15 mouse cellular contexts compared by ENCODE assay signal in the genomic region with DNA sequence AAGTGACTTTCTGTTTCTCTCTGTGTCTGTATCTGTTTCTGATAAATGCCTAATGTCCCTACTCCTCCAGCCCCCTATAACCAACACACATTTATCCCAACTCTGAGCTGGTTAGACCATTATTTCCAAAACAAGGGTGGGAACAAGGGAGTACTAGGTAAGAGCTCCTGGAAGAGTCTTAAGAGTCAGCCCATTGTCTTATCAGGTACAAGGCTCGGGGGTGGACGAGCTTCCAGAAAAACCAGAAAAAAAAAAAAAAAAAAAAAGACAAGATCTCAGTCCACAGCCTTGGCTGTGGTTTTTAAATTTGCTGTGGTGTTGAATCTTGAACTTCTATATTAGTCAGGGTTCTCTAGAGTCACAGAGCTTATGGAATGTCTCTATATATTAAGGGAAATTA. TPM values are rescaled to one million over a fixed set of nuclear protein-coding genes. Genes with fewer than 3 reads are reported as not detected.
DNase-seq lines count a peak whose midpoint lies in the region; ATAC-seq and TF ChIP-seq lines count a peak whose summit lies in the region.
"Had no signal": no experiment of that assay in that cellular context is flagged by ENCODE, and none has a peak within 500 bp of the region (broad histone marks: within the 10 kb centered on the region; RNA-seq: fewer than 3 reads in every experiment).

No protein-coding gene starts in this region.

- no peaks in the 10 kb centered on the region for H3K9me3 ChIP-seq in heart, embryonic 13.5 days
- no peaks in the 10 kb centered on the region for H3K9me3 ChIP-seq in neural tube, embryonic 12.5 days
- H3K9me3 ChIP-seq in liver, embryonic 15.5 days (replicated peaks), result no peaks in the 10 kb centered on the region
- H3K9me3 ChIP-seq: heart, embryonic 10.5 days had no signal

- no peak overlapping the region for H3K27ac ChIP-seq in heart, embryonic 13.5 days (replicated peaks)
- no peak overlapping the region for H3K27ac ChIP-seq in heart, adult 2 months
- H3K27ac ChIP-seq in neural tube, embryonic 12.5 days, result no peak overlapping the region
- no peak overlapping the region for H3K27ac ChIP-seq in liver, embryonic 15.5 days (replicated peaks)
- H3K27ac ChIP-seq: hindbrain, postnatal 0 days; left cerebral cortex, adult 2 months had no signal

- peaks cover 31% of the 10 kb centered on the region for H3K4me1 ChIP-seq in heart, embryonic 13.5 days
- H3K4me1 ChIP-seq in heart, adult 2 months (ENCODE audit: control insufficient read depth, insufficient read depth, low read length), result peaks cover 7% of the 10 kb centered on the region
- peaks cover 9% of the 10 kb centered on the region; the same call in 1 of the 2 replicates for H3K4me1 ChIP-seq in neural tube, embryonic 12.5 days
- peaks cover 72% of the 10 kb centered on the region for H3K4me1 ChIP-seq in liver, embryonic 15.5 days (replicated peaks)

- no peak for TF ChIP-seq POLR2A in heart, adult 2 months (IDR thresholded peaks at IDR 0.05; ENCODE audit: insufficient read depth, low read depth, low read length)

- no peaks in the 10 kb centered on the region for H3K79me2 ChIP-seq in heart, adult 2 months (replicated peaks; ENCODE audit: control insufficient read depth, insufficient read depth, low read length)

- no peaks in the 10 kb centered on the region for H3K27me3 ChIP-seq in heart, embryonic 13.5 days (replicated peaks)
- no peaks in the 10 kb centered on the region for H3K27me3 ChIP-seq in heart, adult 2 months (ENCODE audit: control insufficient read depth, insufficient read depth, low read length)
- no peaks in the 10 kb centered on the region for H3K27me3 ChIP-seq in neural tube, embryonic 12.5 days (replicated peaks)
- no peaks in the 10 kb centered on the region for H3K27me3 ChIP-seq in liver, embryonic 15.5 days

- intact Hi-C loops in heart, adult 2 months (cut with DNase I), result no loop called here

- WGBS in heart, embryonic 13.5 days, result 43% methylated on average over 2 of the region's 2 CpGs
- 47% methylated on average over 2 of the region's 2 CpGs for WGBS in heart, adult 2 months
- 87% methylated on average over 2 of the region's 2 CpGs for WGBS in neural tube, embryonic 12.5 days
- WGBS in liver, embryonic 15.5 days (ENCODE audit: insufficient replicate concordance), result 22% methylated on average over 2 of the region's 2 CpGs

- 0 out of 2 replicates have a peak overlapping the region, but pooled peaks have one; percentile 84 for H3K9ac ChIP-seq in heart, embryonic 13.5 days
- no peak overlapping the region for H3K9ac ChIP-seq in heart, adult 2 months (ENCODE audit: low read depth, low read length)
- no peak overlapping the region for H3K9ac ChIP-seq in neural tube, embryonic 12.5 days
- no peak overlapping the region for H3K9ac ChIP-seq in liver, embryonic 15.5 days

- no peak for ATAC-seq in heart, embryonic 13.5 days (ENCODE audit: extremely low read depth, insufficient number of reproducible peaks, low FRiP score, low TSS enrichment)
- ATAC-seq in neural tube, embryonic 12.5 days (ENCODE audit: low FRiP score, low read depth), result no peak
- ATAC-seq in liver, embryonic 15.5 days (ENCODE audit: insufficient read depth), result no peak
- ATAC-seq: hindbrain, postnatal 0 days had no signal

- peak overlapping the region; percentile 93 for H3K4me2 ChIP-seq in heart, embryonic 13.5 days
- H3K4me2 ChIP-seq in neural tube, embryonic 12.5 days (replicated peaks), result peak overlapping the region; percentile 95; the same call in 1 of the 2 replicates
- H3K4me2 ChIP-seq in liver, embryonic 15.5 days, result peak overlapping the region; percentile 97

- no peak for DNase-seq in heart, adult 2 months
- no peak for DNase-seq in neural tube, embryonic 10.5 days (ENCODE audit: extremely low spot score, low spot score)
- DNase-seq in adrenal gland, postnatal 25 days, result no peak
- no peak for DNase-seq in spleen, postnatal 14 days (ENCODE audit: low spot score in 2 of 2)
- DNase-seq in frontal cortex, adult 2 months (ENCODE audit: extremely low spot score in 1 of 2, low spot score in 1 of 2), result no peak
- DNase-seq: adrenal gland, postnatal 10 days had no signal

- TF ChIP-seq EP300 in heart, adult 2 months (IDR thresholded peaks at IDR 0.05; ENCODE audit: insufficient read depth, low read depth, low read length), result no peak

- H3K36me3 ChIP-seq in heart, embryonic 13.5 days, result peaks cover 22% of the 10 kb centered on the region
- H3K36me3 ChIP-seq in heart, adult 2 months (ENCODE audit: control insufficient read depth, insufficient read depth, low read length), result no peaks in the 10 kb centered on the region
- H3K36me3 ChIP-seq in neural tube, embryonic 12.5 days, result peaks cover 8% of the 10 kb centered on the region; the same call in 1 of the 2 replicates
- H3K36me3 ChIP-seq in liver, embryonic 15.5 days (replicated peaks), result no peaks in the 10 kb centered on the region; the same call in 1 of the 2 replicates

- H3K4me3 ChIP-seq in heart, embryonic 13.5 days, result peak overlapping the region; percentile 95; the same call in 1 of the 2 replicates
- no peak overlapping the region for H3K4me3 ChIP-seq in heart, adult 2 months
- no peak overlapping the region for H3K4me3 ChIP-seq in neural tube, embryonic 12.5 days
- H3K4me3 ChIP-seq in liver, embryonic 15.5 days (replicated peaks), result peak overlapping the region; percentile 77

- no peak for TF ChIP-seq CTCF in heart, adult 2 months (IDR thresholded peaks at IDR 0.05)

RNA-seq across cellular contexts. Expression of gene Pgd, which starts 1.4 kb away (rescaled TPM):
- polyA plus RNA-seq in heart, embryonic 13.5 days (2015; fragmentation: Nextera tagmentation; extraction: Ambion mirVana), result 77.3 and 86.6 TPM in 2 replicates
- total RNA-seq in heart, adult 2 months (2021), result 10 to 100 TPM; 32.8 to 36.8 TPM
- polyA plus RNA-seq in heart, adult 2 months (2012; rRNA removed), result 44.8 and 45.3 TPM in 2 replicates
- 127 TPM in 2 replicates for polyA plus RNA-seq in neural tube, embryonic 12.5 days (2016; fragmentation: Nextera tagmentation; extraction: Ambion mirVana)
- polyA plus RNA-seq in liver, embryonic 15.5 days (2015; fragmentation: Nextera tagmentation; extraction: Ambion mirVana), result 73.5 and 73.9 TPM in 2 replicates
- total RNA-seq in adrenal gland, postnatal 25 days (2021), result 303 and 313 TPM in 2 replicates
- polyA plus RNA-seq in frontal cortex, adult 2 months (2012; rRNA removed), result 52.5 and 53.9 TPM in 2 replicates

RNA-seq across cellular contexts. Expression of gene Cenps, which starts 30.6 kb away (rescaled TPM):
- 23.2 and 25.6 TPM in 2 replicates for polyA plus RNA-seq in heart, embryonic 13.5 days (2015; fragmentation: Nextera tagmentation; extraction: Ambion mirVana)
- total RNA-seq in heart, adult 2 months (2021), result 1 to 10 TPM; 7.4 to 8.3 TPM
- 0.85 and 0.96 TPM in 2 replicates for polyA plus RNA-seq in heart, adult 2 months (2012; rRNA removed)
- 27.6 and 30.7 TPM in 2 replicates for polyA plus RNA-seq in neural tube, embryonic 12.5 days (2016; fragmentation: Nextera tagmentation; extraction: Ambion mirVana)
- 9.8 and 12.4 TPM in 2 replicates for polyA plus RNA-seq in liver, embryonic 15.5 days (2015; fragmentation: Nextera tagmentation; extraction: Ambion mirVana)
- total RNA-seq in adrenal gland, postnatal 25 days (2021), result 13.6 and 17.7 TPM in 2 replicates
- polyA plus RNA-seq in frontal cortex, adult 2 months (2012; rRNA removed), result 6.7 TPM in 2 replicates

RNA-seq across cellular contexts. Expression of gene Cort, which starts 41.5 kb away (rescaled TPM):
- not detected in 2 replicates for polyA plus RNA-seq in heart, embryonic 13.5 days (2015; fragmentation: Nextera tagmentation; extraction: Ambion mirVana)
- total RNA-seq in heart, adult 2 months (2021), result under 1 TPM; 0.52 to 0.59 TPM
- not detected in 2 replicates for polyA plus RNA-seq in heart, adult 2 months (2012; rRNA removed)
- 0.30 and 0.32 TPM in 2 replicates for polyA plus RNA-seq in neural tube, embryonic 12.5 days (2016; fragmentation: Nextera tagmentation; extraction: Ambion mirVana)
- polyA plus RNA-seq in liver, embryonic 15.5 days (2015; fragmentation: Nextera tagmentation; extraction: Ambion mirVana), result 0.14 TPM in 1 of 2 replicates, not detected in the other
- 1.5 and 3.0 TPM in 2 replicates for total RNA-seq in adrenal gland, postnatal 25 days (2021)
- polyA plus RNA-seq in frontal cortex, adult 2 months (2012; rRNA removed), result 9.8 and 12.3 TPM in 2 replicates
- total RNA-seq: common myeloid progenitor, adult 5-6 weeks; monocyte, adult 5-6 weeks had no signal
- polyA plus RNA-seq: urinary bladder, adult 2 months had no signal

Comparison
In these comparisons a context has a peak if more than half of its experiments do, and no peak if none do; other contexts are left out.
1. H3K4me3 ChIP-seq: peak in heart, embryonic 13.5 days (single experiment) and liver, embryonic 15.5 days (single experiment); none in heart, adult 2 months (single experiment) and neural tube, embryonic 12.5 days (single experiment).
2. Peak in every context shown above with its lines, with median percentiles within 50 percentile points of each other: H3K4me2 ChIP-seq.